Mouse (Mus musculus) hindbrain, embryonic 16.5 days (tissue): ENCODE results near the gene Helt. TPM values are rescaled to one million over a fixed set of nuclear protein-coding genes. Genes with fewer than 3 reads are reported as not detected.
A peak's percentile ranks its signal among the peaks of the same experiment; 100 is the strongest.

Source experiments
- ATAC-seq: fragments of 200-750 bp; cut with Nextera tagmentation; 2 replicates; pipeline ENCODE4 v1.8.0; 2017; ENCODE audit warnings: moderate TSS enrichment, moderate library complexity
- H3K27ac ChIP-seq: fragments of 300-500 bp; sonication (generic); 2 replicates; pipeline ENCODE4 v1.5.1; 2014; ENCODE audit warnings: low read depth, mild to moderate bottlenecking, control low read depth, low read length, moderate library complexity
- H3K27me3 ChIP-seq: fragments of 300-500 bp; sonication (generic); replicated peaks from 2 replicates; pipeline ENCODE4 v1.6.1; 2014; ENCODE audit warnings: low read length; ENCODE audit not compliant: control insufficient read depth, insufficient read depth
- H3K36me3 ChIP-seq: fragments of 300-500 bp; sonication (generic); 2 replicates; pipeline ENCODE4 v1.6.1; 2014; ENCODE audit warnings: mild to moderate bottlenecking, low read length, moderate library complexity, mixed read lengths; ENCODE audit not compliant: control insufficient read depth, insufficient read depth
- H3K4me1 ChIP-seq: fragments of 300-500 bp; sonication (generic); 2 replicates; pipeline ENCODE4 v1.6.1; 2014; ENCODE audit warnings: low read depth, low read length; ENCODE audit not compliant: control insufficient read depth, insufficient read depth
- H3K4me2 ChIP-seq: fragments of 300-500 bp; sonication (generic); 2 replicates; pipeline ENCODE4 v1.6.1; 2014; ENCODE audit warnings: mild to moderate bottlenecking, low read length, control low read depth, moderate library complexity
- H3K4me3 ChIP-seq: fragments of 300-500 bp; sonication (generic); 2 replicates; pipeline ENCODE4 v1.5.1; 2014; ENCODE audit warnings: mild to moderate bottlenecking, low read length, control low read depth, moderate library complexity
- H3K9ac ChIP-seq: fragments of 300-500 bp; sonication (generic); 2 replicates; pipeline ENCODE4 v1.6.1; 2014; ENCODE audit warnings: low read depth, mild to moderate bottlenecking, control low read depth, low read length, moderate library complexity
- H3K9me3 ChIP-seq: fragments of 300-500 bp; sonication (generic); 2 replicates; pipeline ENCODE4 v1.6.1; 2014; ENCODE audit warnings: mild to moderate bottlenecking, low read length, moderate library complexity; ENCODE audit not compliant: control insufficient read depth
- WGBS: fragments of 180-500 bp; shearing (Covaris S2); extraction: QIAGEN DNeasy Blood & Tissue Kit; methylation state at CpG from one replicate; pipeline ENCODE4 v1.1.7; 2014; 5-methylcytosine and 5-hydroxymethylcytosine counted together
- polyA plus RNA-seq: library from polyadenylated mRNA; unstranded; fragments of >200 nt; fragmentation: Nextera tagmentation; extraction: Ambion mirVana; gene quantifications from 2 replicates; pipeline ENCODE4 v1.2.1, GENCODE M21; 2015

The Helt gene
- polyA plus RNA-seq, 1 experiment from 2014 or later = not detected

DNA sequence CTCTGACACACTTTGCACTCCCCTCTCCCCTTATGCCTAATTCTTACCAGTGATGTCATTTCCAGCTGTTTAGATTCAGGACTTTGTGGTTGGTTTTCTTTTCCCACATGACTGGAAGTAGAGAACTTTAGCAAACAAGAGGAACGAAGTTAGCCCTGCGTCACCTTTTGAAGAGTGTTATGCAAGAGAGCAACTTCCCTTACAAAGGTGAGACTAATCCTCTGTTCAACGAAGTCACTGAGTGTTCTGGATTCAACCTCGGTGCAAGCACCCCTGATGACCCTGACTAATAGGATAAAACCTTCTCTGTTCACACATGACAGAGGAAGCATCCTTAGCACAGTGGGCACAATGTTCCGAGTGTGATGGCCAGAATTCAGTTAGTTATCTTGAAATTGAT lies 32.2 kb upstream of the Helt start:
- Histone ChIP-seq H3K4me3 (no peak overlapping the region), H3K4me2 (no peak overlapping the region), H3K27ac (no peak overlapping the region), H3K27me3 (no peaks in the 10 kb centered on the region), H3K36me3 (no peaks in the 10 kb centered on the region), H3K9ac (no peak overlapping the region), H3K9me3 (peaks cover 3% of the 10 kb centered on the region; the same call in 1 of the 2 replicates), H3K4me1 (no peaks in the 10 kb centered on the region)
- WGBS = 90% methylated on average over 5 of the region's 5 CpGs
- no peak for ATAC-seq

DNA sequence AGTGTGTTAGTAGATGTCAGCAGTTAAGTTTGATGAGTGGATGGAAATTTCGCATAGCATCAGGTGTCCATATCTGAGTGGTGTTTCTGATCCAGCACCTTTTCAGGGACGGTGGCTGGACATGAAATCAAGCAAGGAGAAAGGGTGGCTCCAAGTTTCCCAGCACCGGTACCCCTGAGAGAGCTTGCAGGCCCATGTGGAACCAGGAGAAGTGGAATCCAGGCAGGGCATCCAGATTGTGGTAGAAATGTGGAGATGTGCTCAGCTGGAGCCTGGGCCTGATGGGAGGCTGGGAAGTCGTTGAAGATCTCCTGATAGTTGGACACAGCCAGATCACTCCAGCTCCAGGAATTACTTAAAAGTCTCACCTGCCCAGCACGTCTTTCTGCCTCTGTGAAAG lies 30.2 kb upstream of the Helt start:
- H3K36me3 ChIP-seq = no peaks in the 10 kb centered on the region
- H3K4me3 ChIP-seq = no peak overlapping the region
- no peak overlapping the region for H3K27ac ChIP-seq
- WGBS = 90% methylated on average over 5 of the region's 5 CpGs
- H3K9ac ChIP-seq = no peak overlapping the region
- H3K4me1 ChIP-seq = no peaks in the 10 kb centered on the region
- H3K4me2 ChIP-seq = no peak overlapping the region
- ATAC-seq = no peak
- H3K27me3 ChIP-seq = no peaks in the 10 kb centered on the region
- H3K9me3 ChIP-seq = peaks cover 3% of the 10 kb centered on the region; the same call in 1 of the 2 replicates

GRCm38 (mm10) chr8:46323672-46324191 lies 29.3 kb upstream of the Helt start:
- peak; percentile 70 for ATAC-seq
- Histone ChIP-seq H3K4me1 (no peaks in the 10 kb centered on the region), H3K36me3 (no peaks in the 10 kb centered on the region), H3K27me3 (no peaks in the 10 kb centered on the region), H3K9me3 (peaks cover 3% of the 10 kb centered on the region; the same call in 1 of the 2 replicates), H3K4me3 (no peak overlapping the region), H3K9ac (no peak overlapping the region), H3K27ac (no peak overlapping the region), H3K4me2 (no peak overlapping the region)
- 61% methylated on average over 5 of the region's 5 CpGs for WGBS

DNA sequence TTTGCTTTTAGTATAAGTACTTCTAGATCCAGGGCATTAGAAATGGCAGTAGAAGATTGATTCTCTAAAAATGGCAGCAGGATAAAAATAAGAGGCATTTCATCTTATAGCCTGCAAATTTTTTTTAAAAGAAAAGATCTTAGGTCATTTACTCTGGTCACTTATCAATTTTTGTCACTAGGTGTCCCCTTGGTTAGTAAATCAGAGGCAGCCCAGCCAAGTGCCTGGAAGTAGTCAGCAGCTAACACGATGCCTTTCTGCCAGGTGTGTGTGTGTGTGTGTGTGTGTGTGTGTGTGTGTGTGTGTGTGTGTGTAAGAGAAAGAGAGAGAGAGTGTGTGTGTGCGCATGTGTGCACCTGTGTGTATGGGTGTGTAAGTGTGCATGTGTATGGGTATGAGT lies 28.4 kb upstream of the Helt start:
- WGBS = 67% methylated on average over 2 of the region's 2 CpGs
- Histone ChIP-seq H3K4me1 (no peaks in the 10 kb centered on the region), H3K9me3 (peaks cover 3% of the 10 kb centered on the region; the same call in 1 of the 2 replicates), H3K4me2 (no peak overlapping the region), H3K36me3 (no peaks in the 10 kb centered on the region), H3K4me3 (no peak overlapping the region), H3K27ac (no peak overlapping the region), H3K27me3 (no peaks in the 10 kb centered on the region), H3K9ac (no peak overlapping the region)
- peak; percentile 17; the same call in 1 of the 2 replicates for ATAC-seq

DNA sequence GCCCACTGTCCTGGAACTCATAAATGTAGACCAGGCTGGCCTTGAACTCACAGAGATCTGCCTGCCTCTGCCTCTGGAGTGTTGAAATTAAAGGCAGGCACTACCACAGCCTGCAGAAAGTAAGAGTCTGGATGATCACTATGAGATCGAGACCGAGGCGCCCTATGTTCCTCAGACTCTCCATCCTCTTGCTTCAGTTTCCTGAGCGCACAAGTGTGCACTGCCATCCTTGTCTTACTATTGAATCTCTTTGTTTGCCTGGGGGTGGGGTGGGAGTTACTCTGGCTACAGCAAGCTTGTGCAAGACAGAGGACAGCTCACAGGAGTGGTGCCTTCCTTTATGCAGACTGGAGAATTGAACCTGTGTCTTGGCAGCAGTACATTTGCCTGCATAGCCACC lies 27.9 kb upstream of the Helt start:
- 96% methylated on average over 4 of the region's 4 CpGs for WGBS
- no peaks in the 10 kb centered on the region for H3K36me3 ChIP-seq
- ATAC-seq = no peak

GRCm38 (mm10) chr8:46318802-46319201 lies 24.3 kb upstream of the Helt start:
- Histone ChIP-seq H3K4me3 (no peak overlapping the region), H3K4me1 (no peaks in the 10 kb centered on the region), H3K9me3 (no peaks in the 10 kb centered on the region), H3K4me2 (no peak overlapping the region), H3K36me3 (no peaks in the 10 kb centered on the region), H3K9ac (no peak overlapping the region), H3K27ac (no peak overlapping the region), H3K27me3 (no peaks in the 10 kb centered on the region)
- 95% methylated on average over 5 of the region's 5 CpGs for WGBS
- ATAC-seq = no peak

More for the DNA sequence above, 27.9 kb upstream of the Helt start:
- H3K4me3 ChIP-seq = no peak overlapping the region
- H3K9ac ChIP-seq = no peak overlapping the region
- no peak overlapping the region for H3K27ac ChIP-seq
- H3K4me2 ChIP-seq = no peak overlapping the region
- H3K9me3 ChIP-seq = peaks cover 3% of the 10 kb centered on the region; the same call in 1 of the 2 replicates
- no peaks in the 10 kb centered on the region for H3K27me3 ChIP-seq
- no peaks in the 10 kb centered on the region for H3K4me1 ChIP-seq

DNA sequence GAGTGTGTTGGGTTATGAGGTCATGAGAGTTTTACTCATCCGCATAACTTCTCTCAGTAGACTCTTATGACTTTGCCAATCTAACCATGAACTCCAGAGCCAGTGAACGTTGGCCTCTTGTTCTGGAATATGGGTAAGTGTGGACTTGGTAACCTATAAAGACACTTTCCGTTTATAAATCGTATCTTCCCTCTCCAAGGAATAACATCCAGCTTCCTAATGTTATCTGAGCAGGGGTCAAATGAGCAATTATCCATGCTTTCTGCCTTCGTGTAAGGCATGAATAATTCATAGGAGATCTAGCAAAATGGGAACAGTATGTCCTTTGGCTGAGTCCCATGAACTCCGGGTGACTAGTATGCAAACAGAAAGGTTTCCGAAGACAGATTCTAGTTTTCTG lies 22.7 kb upstream of the Helt start:
- no peaks in the 10 kb centered on the region for H3K27me3 ChIP-seq
- no peak for ATAC-seq

GRCm38 (mm10) chr8:46313798-46314197 lies 19.3 kb upstream of the Helt start:
- H3K36me3 ChIP-seq = no peaks in the 10 kb centered on the region
- H3K4me1 ChIP-seq = no peaks in the 10 kb centered on the region
- WGBS = 89% methylated on average over 3 of the region's 3 CpGs
- H3K9me3 ChIP-seq = no peaks in the 10 kb centered on the region
- H3K27me3 ChIP-seq = peaks cover 2% of the 10 kb centered on the region; the same call in 1 of the 2 replicates
- H3K27ac ChIP-seq = no peak overlapping the region
- H3K4me3 ChIP-seq = no peak overlapping the region
- no peak for ATAC-seq
- H3K9ac ChIP-seq = no peak overlapping the region
- H3K4me2 ChIP-seq = no peak overlapping the region

More for the DNA sequence above, 22.7 kb upstream of the Helt start:
- 51% methylated on average over 7 of the region's 7 CpGs for WGBS
- no peaks in the 10 kb centered on the region for H3K36me3 ChIP-seq
- H3K4me2 ChIP-seq = no peak overlapping the region
- H3K4me3 ChIP-seq = no peak overlapping the region
- H3K9me3 ChIP-seq = no peaks in the 10 kb centered on the region
- H3K4me1 ChIP-seq = no peaks in the 10 kb centered on the region
- no peak overlapping the region for H3K27ac ChIP-seq
- no peak overlapping the region for H3K9ac ChIP-seq

GRCm38 (mm10) chr8:46311159-46311558 lies 16.7 kb upstream of the Helt start:
- Histone ChIP-seq H3K36me3 (no peaks in the 10 kb centered on the region), H3K9me3 (no peaks in the 10 kb centered on the region), H3K27ac (no peak overlapping the region), H3K4me2 (no peak overlapping the region), H3K27me3 (peaks cover 2% of the 10 kb centered on the region; the same call in 1 of the 2 replicates), H3K4me1 (no peaks in the 10 kb centered on the region), H3K9ac (no peak overlapping the region), H3K4me3 (no peak overlapping the region)
- WGBS = 11% methylated on average over 10 of the region's 10 CpGs
- ATAC-seq = peak; percentile 54; the same call in 1 of the 2 replicates
